Mouse (Mus musculus): ENCODE data around the gene 2700081O15Rik. TPM values are rescaled to one million over a fixed set of nuclear protein-coding genes. Genes with fewer than 3 reads are reported as not detected.

2700081O15Rik gene
- polyA plus RNA-seq, 1 experiment from 2014 or later: 11.4 TPM

- H3K4me2 ChIP-seq (ENCODE audit: low read depth, low read length): peak overlapping the region; percentile 42
- peak; percentile 35 for DNase-seq (ENCODE audit: low spot score)
- H3K4me3 ChIP-seq (ENCODE audit: low read depth, low read length): peak overlapping the region; percentile 4; the same call in 1 of the 2 replicates
- no peaks in the 10 kb centered on the region for H3K27me3 ChIP-seq (ENCODE audit: control insufficient read depth, insufficient read depth, low read length)
- no peak overlapping the region for H3K27ac ChIP-seq (replicated peaks; ENCODE audit: low read depth, low read length)
- peaks cover 32% of the 10 kb centered on the region for H3K4me1 ChIP-seq (ENCODE audit: control insufficient read depth, insufficient read depth, low read length)
- ATAC-seq (replicated peaks; ENCODE audit: insufficient number of reproducible peaks, low FRiP score, low TSS enrichment, low read depth): peak; percentile 16; the same call in 1 of the 2 replicates
- peaks cover 13% of the 10 kb centered on the region for H3K36me3 ChIP-seq (replicated peaks; ENCODE audit: control insufficient read depth, insufficient read depth, low read depth, low read length)
- 11% methylated on average over 26 of the region's 35 CpGs for WGBS
- H3K9me3 ChIP-seq (replicated peaks; ENCODE audit: control insufficient read depth, low read length): no peaks in the 10 kb centered on the region
- H3K9ac ChIP-seq (replicated peaks; ENCODE audit: low read length): peak overlapping the region; percentile 48
These were observed 5.2 kb downstream of the 2700081O15Rik start for GRCm38 (mm10) chr19:7422656-7423027.

GRCm38 (mm10) chr19:7423028-7423655 is 5.7 kb downstream of the 2700081O15Rik start:
- DNase-seq (ENCODE audit: low spot score) (no peak), ATAC-seq (replicated peaks; ENCODE audit: insufficient number of reproducible peaks, low FRiP score, low TSS enrichment, low read depth) (peak; percentile 19)
- Histone ChIP-seq H3K27ac (replicated peaks; ENCODE audit: low read depth, low read length) (no peak overlapping the region), H3K27me3 (ENCODE audit: control insufficient read depth, insufficient read depth, low read length) (no peaks in the 10 kb centered on the region), H3K36me3 (replicated peaks; ENCODE audit: control insufficient read depth, insufficient read depth, low read depth, low read length) (peaks cover 13% of the 10 kb centered on the region), H3K4me1 (ENCODE audit: control insufficient read depth, insufficient read depth, low read length) (peaks cover 32% of the 10 kb centered on the region), H3K9ac (replicated peaks; ENCODE audit: low read length) (peak overlapping the region; percentile 48), H3K4me3 (ENCODE audit: low read depth, low read length) (0 out of 2 replicates have a peak overlapping the region, but pooled peaks have one; percentile 4), H3K4me2 (ENCODE audit: low read depth, low read length) (peak overlapping the region; percentile 27), H3K9me3 (replicated peaks; ENCODE audit: control insufficient read depth, low read length) (no peaks in the 10 kb centered on the region)
- 24% methylated on average over 51 of the region's 51 CpGs for WGBS

GRCm38 (mm10) chr19:7423656-7424030 is 6.2 kb downstream of the 2700081O15Rik start:
- H3K36me3 ChIP-seq (replicated peaks; ENCODE audit: control insufficient read depth, insufficient read depth, low read depth, low read length): peaks cover 13% of the 10 kb centered on the region

GRCm38 (mm10) chr19:7424131-7424530 is 6.7 kb downstream of the 2700081O15Rik start:
- H3K4me3 ChIP-seq (ENCODE audit: low read depth, low read length): no peak overlapping the region

More at GRCm38 (mm10) chr19:7423656-7424030, 6.2 kb downstream of the 2700081O15Rik start:
- ATAC-seq (replicated peaks; ENCODE audit: insufficient number of reproducible peaks, low FRiP score, low TSS enrichment, low read depth) (peak; percentile 17), DNase-seq (ENCODE audit: low spot score) (no peak)
- 38% methylated on average over 16 of the region's 16 CpGs for WGBS
- H3K4me2 ChIP-seq (ENCODE audit: low read depth, low read length): no peak overlapping the region; the same call in none of the 2 replicates
- peaks cover 32% of the 10 kb centered on the region for H3K4me1 ChIP-seq (ENCODE audit: control insufficient read depth, insufficient read depth, low read length)
- peak overlapping the region; percentile 48 for H3K9ac ChIP-seq (replicated peaks; ENCODE audit: low read length)
- no peak overlapping the region for H3K4me3 ChIP-seq (ENCODE audit: low read depth, low read length)
- no peak overlapping the region for H3K27ac ChIP-seq (replicated peaks; ENCODE audit: low read depth, low read length)
- H3K9me3 ChIP-seq (replicated peaks; ENCODE audit: control insufficient read depth, low read length): no peaks in the 10 kb centered on the region
- no peaks in the 10 kb centered on the region for H3K27me3 ChIP-seq (ENCODE audit: control insufficient read depth, insufficient read depth, low read length)

GRCm38 (mm10) chr19:7424590-7425397 is 7.4 kb downstream of the 2700081O15Rik start:
- Histone ChIP-seq H3K4me2 (ENCODE audit: low read depth, low read length) (no peak overlapping the region), H3K9me3 (replicated peaks; ENCODE audit: control insufficient read depth, low read length) (no peaks in the 10 kb centered on the region), H3K9ac (replicated peaks; ENCODE audit: low read length) (no peak overlapping the region), H3K36me3 (replicated peaks; ENCODE audit: control insufficient read depth, insufficient read depth, low read depth, low read length) (peaks cover 13% of the 10 kb centered on the region), H3K27ac (replicated peaks; ENCODE audit: low read depth, low read length) (no peak overlapping the region), H3K4me1 (ENCODE audit: control insufficient read depth, insufficient read depth, low read length) (peaks cover 32% of the 10 kb centered on the region), H3K27me3 (ENCODE audit: control insufficient read depth, insufficient read depth, low read length) (no peaks in the 10 kb centered on the region), H3K4me3 (ENCODE audit: low read depth, low read length) (no peak overlapping the region)
- 70% methylated on average over 8 of the region's 8 CpGs for WGBS
- no peak for ATAC-seq (replicated peaks; ENCODE audit: insufficient number of reproducible peaks, low FRiP score, low TSS enrichment, low read depth)
- no peak for DNase-seq (ENCODE audit: low spot score)

More at GRCm38 (mm10) chr19:7424131-7424530, 6.7 kb downstream of the 2700081O15Rik start:
- ATAC-seq (replicated peaks; ENCODE audit: insufficient number of reproducible peaks, low FRiP score, low TSS enrichment, low read depth) (no peak), DNase-seq (ENCODE audit: low spot score) (no peak)
- Histone ChIP-seq H3K27ac (replicated peaks; ENCODE audit: low read depth, low read length) (no peak overlapping the region), H3K4me2 (ENCODE audit: low read depth, low read length) (no peak overlapping the region), H3K9me3 (replicated peaks; ENCODE audit: control insufficient read depth, low read length) (no peaks in the 10 kb centered on the region), H3K36me3 (replicated peaks; ENCODE audit: control insufficient read depth, insufficient read depth, low read depth, low read length) (peaks cover 13% of the 10 kb centered on the region), H3K9ac (replicated peaks; ENCODE audit: low read length) (no peak overlapping the region), H3K27me3 (ENCODE audit: control insufficient read depth, insufficient read depth, low read length) (no peaks in the 10 kb centered on the region), H3K4me1 (ENCODE audit: control insufficient read depth, insufficient read depth, low read length) (peaks cover 32% of the 10 kb centered on the region)
- 70% methylated on average over 7 of the region's 7 CpGs for whole genome bisulfite sequencing

GRCm38 (mm10) chr19:7425398-7425775 is 8.0 kb downstream of the 2700081O15Rik start:
- peaks cover 13% of the 10 kb centered on the region for H3K36me3 ChIP-seq (replicated peaks; ENCODE audit: control insufficient read depth, insufficient read depth, low read depth, low read length)
- H3K4me3 ChIP-seq (ENCODE audit: low read depth, low read length): no peak overlapping the region
- WGBS: 50% methylated on average over 3 of the region's 3 CpGs
- no peak overlapping the region for H3K9ac ChIP-seq (replicated peaks; ENCODE audit: low read length)
- peaks cover 26% of the 10 kb centered on the region for H3K4me1 ChIP-seq (ENCODE audit: control insufficient read depth, insufficient read depth, low read length)
- no peak for DNase-seq (ENCODE audit: low spot score)
- no peak overlapping the region for H3K4me2 ChIP-seq (ENCODE audit: low read depth, low read length)
- no peaks in the 10 kb centered on the region for H3K27me3 ChIP-seq (ENCODE audit: control insufficient read depth, insufficient read depth, low read length)
- no peak overlapping the region for H3K27ac ChIP-seq (replicated peaks; ENCODE audit: low read depth, low read length)
- no peaks in the 10 kb centered on the region for H3K9me3 ChIP-seq (replicated peaks; ENCODE audit: control insufficient read depth, low read length)
- ATAC-seq (replicated peaks; ENCODE audit: insufficient number of reproducible peaks, low FRiP score, low TSS enrichment, low read depth): no peak

GRCm38 (mm10) chr19:7434887-7435286 is 17.5 kb downstream of the 2700081O15Rik start:
- no peaks in the 10 kb centered on the region for H3K9me3 ChIP-seq (replicated peaks; ENCODE audit: control insufficient read depth, low read length)
- no peak for DNase-seq (ENCODE audit: low spot score)
- no peak for ATAC-seq (replicated peaks; ENCODE audit: insufficient number of reproducible peaks, low FRiP score, low TSS enrichment, low read depth)
- H3K4me3 ChIP-seq (ENCODE audit: low read depth, low read length): no peak overlapping the region
- H3K4me2 ChIP-seq (ENCODE audit: low read depth, low read length): no peak overlapping the region
- H3K36me3 ChIP-seq (replicated peaks; ENCODE audit: control insufficient read depth, insufficient read depth, low read depth, low read length): no peaks in the 10 kb centered on the region; the same call in none of the 2 replicates
- 90% methylated on average over 2 of the region's 2 CpGs for WGBS
- H3K27ac ChIP-seq (replicated peaks; ENCODE audit: low read depth, low read length): no peak overlapping the region
- H3K9ac ChIP-seq (replicated peaks; ENCODE audit: low read length): no peak overlapping the region
- H3K27me3 ChIP-seq (ENCODE audit: control insufficient read depth, insufficient read depth, low read length): no peaks in the 10 kb centered on the region
- no peaks in the 10 kb centered on the region for H3K4me1 ChIP-seq (ENCODE audit: control insufficient read depth, insufficient read depth, low read length)

Measured in embryonic facial prominence, embryonic 11.5 days (tissue).